Mouse (Mus musculus) lung, postnatal 0 days (tissue): Measurements from ENCODE around the gene Sulf2. TPM values are rescaled to one million over a fixed set of nuclear protein-coding genes. Genes with fewer than 3 reads are reported as not detected.

Experiments
- ATAC-seq: fragments of 200-750 bp; cut with Nextera tagmentation; 2 replicates; pipeline ENCODE4 v1.8.0; 2017; ENCODE audit warnings: moderate library complexity
- DNase-seq: peaks from one replicate; pipeline ENCODE4 v3.0.0-alpha.2; 2016; ENCODE audit warnings: low spot score
- H3K27ac ChIP-seq: fragments of 300-500 bp; sonication (generic); 2 replicates; pipeline ENCODE4 v1.5.1; 2014; ENCODE audit warnings: antibody characterized with exemption, mild to moderate bottlenecking, low read length, mixed read lengths
- H3K27me3 ChIP-seq: fragments of 300-500 bp; sonication (generic); replicated peaks from 2 replicates; pipeline ENCODE4 v1.6.1; 2014; ENCODE audit warnings: low read length, mixed read lengths; ENCODE audit not compliant: insufficient read depth
- H3K36me3 ChIP-seq: fragments of 300-500 bp; sonication (generic); 2 replicates; pipeline ENCODE4 v1.6.1; 2014; ENCODE audit warnings: low read length, mixed read lengths; ENCODE audit not compliant: insufficient read depth
- H3K4me1 ChIP-seq: fragments of 300-500 bp; sonication (generic); 2 replicates; pipeline ENCODE4 v1.6.1; 2014; ENCODE audit warnings: antibody characterized with exemption, low read depth, low read length, mixed read lengths; ENCODE audit not compliant: insufficient read depth
- H3K4me2 ChIP-seq: fragments of 300-500 bp; sonication (generic); replicated peaks from 2 replicates; pipeline ENCODE4 v1.6.1; 2014; ENCODE audit warnings: low read depth, mild to moderate bottlenecking, low read length, moderate library complexity, mixed read lengths
- H3K4me3 ChIP-seq: fragments of 300-500 bp; sonication (generic); 2 replicates; pipeline ENCODE4 v1.5.1; 2014; ENCODE audit warnings: low read depth, low read length
- H3K9ac ChIP-seq: fragments of 300-500 bp; sonication (generic); replicated peaks from 2 replicates; pipeline ENCODE4 v1.6.1; 2014; ENCODE audit warnings: low read depth, mild to moderate bottlenecking
- H3K9me3 ChIP-seq: fragments of 300-500 bp; sonication (generic); 2 replicates; pipeline ENCODE4 v1.6.1; 2016; ENCODE audit warnings: low read length, mixed read lengths
- CTCF ChIP-seq: IDR thresholded peaks from 2 replicates; pipeline ENCODE4 v1.5.1; 2016; ENCODE audit warnings: antibody characterized with exemption, mild to moderate bottlenecking
- EP300 ChIP-seq: IDR thresholded peaks from 2 replicates; pipeline ENCODE4 v1.6.1; 2016; ENCODE audit warnings: antibody characterized with exemption, mild to moderate bottlenecking, control low read depth
- WGBS: fragments of 180-500 bp; shearing (Covaris S2); extraction: QIAGEN DNeasy Blood & Tissue Kit; methylation state at CpG from one replicate; pipeline ENCODE4 v1.1.7; 2014; 5-methylcytosine and 5-hydroxymethylcytosine counted together
- polyA plus RNA-seq: library from polyadenylated mRNA; unstranded; fragments of >200 nt; fragmentation: Nextera tagmentation; extraction: Ambion mirVana; gene quantifications from 2 replicates; pipeline ENCODE4 v1.2.1, GENCODE M21; 2015

The Sulf2 gene
- polyA plus RNA-seq, 1 experiment from 2014 or later = 13.6 TPM

GRCm38 (mm10) chr2:166069164-166069563 lies 86.3 kb downstream of the Sulf2 start:
- Histone ChIP-seq H3K27me3 (no peaks in the 10 kb centered on the region), H3K4me3 (no peak overlapping the region), H3K4me2 (no peak overlapping the region), H3K4me1 (no peaks in the 10 kb centered on the region), H3K9me3 (no peaks in the 10 kb centered on the region), H3K9ac (no peak overlapping the region), H3K27ac (no peak overlapping the region), H3K36me3 (peaks cover 40% of the 10 kb centered on the region)
- TF ChIP-seq CTCF = no peak
- no peak for TF ChIP-seq EP300
- ATAC-seq (no peak), DNase-seq (no peak)
- WGBS = 85% methylated on average over 5 of the region's 5 CpGs

- 87% methylated on average over 9 of the region's 9 CpGs for WGBS
- DNase-seq = no peak
- Histone ChIP-seq H3K4me3 (no peak overlapping the region), H3K27ac (no peak overlapping the region), H3K4me1 (no peaks in the 10 kb centered on the region), H3K9ac (no peak overlapping the region), H3K27me3 (no peaks in the 10 kb centered on the region), H3K36me3 (peaks cover 40% of the 10 kb centered on the region), H3K4me2 (no peak overlapping the region), H3K9me3 (no peaks in the 10 kb centered on the region)
- TF ChIP-seq CTCF (no peak), EP300 (no peak)
- no peak for ATAC-seq
These were observed 87.2 kb downstream of the Sulf2 start for GRCm38 (mm10) chr2:166068261-166068660.

- Histone ChIP-seq H3K27ac (no peak overlapping the region), H3K9me3 (no peaks in the 10 kb centered on the region), H3K4me1 (no peaks in the 10 kb centered on the region), H3K4me3 (no peak overlapping the region), H3K4me2 (no peak overlapping the region), H3K36me3 (peaks cover 40% of the 10 kb centered on the region), H3K27me3 (no peaks in the 10 kb centered on the region), H3K9ac (no peak overlapping the region)
- TF ChIP-seq EP300 (no peak), CTCF (no peak)
- WGBS = 79% methylated on average over 4 of the region's 4 CpGs
- ATAC-seq (no peak), DNase-seq (no peak)
These were observed 89.0 kb downstream of the Sulf2 start for GRCm38 (mm10) chr2:166066434-166066833.

GRCm38 (mm10) chr2:166062431-166062830 lies 93.0 kb downstream of the Sulf2 start:
- no peak for DNase-seq
- WGBS = 80% methylated on average over 8 of the region's 8 CpGs
- Histone ChIP-seq H3K9me3 (no peaks in the 10 kb centered on the region), H3K27ac (no peak overlapping the region), H3K9ac (no peak overlapping the region), H3K4me3 (no peak overlapping the region), H3K36me3 (peaks cover 30% of the 10 kb centered on the region; the same call in 1 of the 2 replicates), H3K27me3 (no peaks in the 10 kb centered on the region), H3K4me1 (no peaks in the 10 kb centered on the region), H3K4me2 (no peak overlapping the region)
- TF ChIP-seq EP300 (no peak), CTCF (no peak)
- no peak for ATAC-seq

- WGBS = 47% methylated on average over 1 of the region's 1 CpGs
- Histone ChIP-seq H3K4me2 (no peak overlapping the region), H3K9me3 (no peaks in the 10 kb centered on the region), H3K36me3 (peaks cover 30% of the 10 kb centered on the region; the same call in 1 of the 2 replicates), H3K9ac (no peak overlapping the region), H3K27me3 (no peaks in the 10 kb centered on the region), H3K4me3 (no peak overlapping the region), H3K27ac (no peak overlapping the region), H3K4me1 (no peaks in the 10 kb centered on the region)
- no peak for DNase-seq
- ATAC-seq = no peak; the same call in 1 of the 2 replicates
- TF ChIP-seq CTCF (no peak), EP300 (no peak)
These were observed 93.5 kb downstream of the Sulf2 start for GRCm38 (mm10) chr2:166062008-166062407.

GRCm38 (mm10) chr2:166059684-166060423 lies 95.6 kb downstream of the Sulf2 start:
- Histone ChIP-seq H3K4me1 (no peaks in the 10 kb centered on the region), H3K4me2 (no peak overlapping the region), H3K9ac (no peak overlapping the region), H3K27ac (no peak overlapping the region), H3K27me3 (no peaks in the 10 kb centered on the region), H3K4me3 (no peak overlapping the region), H3K9me3 (no peaks in the 10 kb centered on the region), H3K36me3 (peaks cover 25% of the 10 kb centered on the region; the same call in 1 of the 2 replicates)
- ATAC-seq (no peak), DNase-seq (no peak)
- WGBS = 76% methylated on average over 7 of the region's 7 CpGs
- TF ChIP-seq CTCF (peak; percentile 55), EP300 (no peak)
